Mouse (Mus musculus): Measurements from ENCODE around the gene Asb16. TPM values are rescaled to one million over a fixed set of nuclear protein-coding genes. Genes with fewer than 3 reads are reported as not detected.

The Asb16 gene
- total and polyA plus RNA-seq, 3 experiments: 0.74 to 1.1 (median 0.89) TPM

- peaks cover 3% of the 10 kb centered on the region; the same call in 1 of the 2 replicates for H3K79me2 ChIP-seq (replicated peaks; ENCODE audit: control insufficient read depth, insufficient read depth, low read length)
- H3K4me1 ChIP-seq (ENCODE audit: control insufficient read depth, insufficient read depth, low read length): peaks cover 44% of the 10 kb centered on the region
- TF ChIP-seq CTCF (IDR thresholded peaks at IDR 0.05): no peak
- TF ChIP-seq EP300 (IDR thresholded peaks at IDR 0.05; ENCODE audit: insufficient read depth, low read depth, low read length): no peak
- TF ChIP-seq POLR2A (IDR thresholded peaks at IDR 0.05; ENCODE audit: insufficient read depth, low read depth, low read length): no peak
- no peak overlapping the region for H3K9ac ChIP-seq (ENCODE audit: low read depth, low read length)
- peak overlapping the region; percentile 92 for H3K27ac ChIP-seq
- no peak overlapping the region for H3K4me3 ChIP-seq
- no peaks in the 10 kb centered on the region for H3K27me3 ChIP-seq (ENCODE audit: control insufficient read depth, insufficient read depth, low read length)
- 74% methylated on average over 8 of the region's 8 CpGs for WGBS
- peak in 1 of 2 experiments; percentile 20 for DNase-seq
- intact Hi-C loops (cut with DNase I): no loop called here
- H3K36me3 ChIP-seq (ENCODE audit: control insufficient read depth, insufficient read depth, low read length): peaks cover 6% of the 10 kb centered on the region; the same call in 1 of the 2 replicates
Measured at GRCm38 (mm10) chr11:102221243-102221953, 47.1 kb upstream of the Asb16 start.

- 60% methylated on average over 8 of the region's 8 CpGs for WGBS
Measured at GRCm38 (mm10) chr11:102221954-102222351, 46.6 kb upstream of the Asb16 start.

GRCm38 (mm10) chr11:102223166-102223565 lies 45.4 kb upstream of the Asb16 start:
- intact Hi-C loops (cut with DNase I): no loop called here
- H3K4me3 ChIP-seq: no peak overlapping the region
- DNase-seq: peak in 1 of 2 experiments; percentile 65

More at GRCm38 (mm10) chr11:102221954-102222351, 46.6 kb upstream of the Asb16 start:
- peak in 1 of 2 experiments; percentile 30 for DNase-seq
- Histone ChIP-seq H3K27ac (peak overlapping the region; percentile 92), H3K4me3 (no peak overlapping the region), H3K27me3 (ENCODE audit: control insufficient read depth, insufficient read depth, low read length) (no peaks in the 10 kb centered on the region), H3K9ac (ENCODE audit: low read depth, low read length) (no peak overlapping the region), H3K36me3 (ENCODE audit: control insufficient read depth, insufficient read depth, low read length) (peaks cover 6% of the 10 kb centered on the region; the same call in 1 of the 2 replicates), H3K79me2 (replicated peaks; ENCODE audit: control insufficient read depth, insufficient read depth, low read length) (peaks cover 3% of the 10 kb centered on the region; the same call in 1 of the 2 replicates), H3K4me1 (ENCODE audit: control insufficient read depth, insufficient read depth, low read length) (peaks cover 44% of the 10 kb centered on the region)
- intact Hi-C loops (cut with DNase I): no loop called here
- TF ChIP-seq POLR2A (IDR thresholded peaks at IDR 0.05; ENCODE audit: insufficient read depth, low read depth, low read length): no peak
- no peak for TF ChIP-seq EP300 (IDR thresholded peaks at IDR 0.05; ENCODE audit: insufficient read depth, low read depth, low read length)

GRCm38 (mm10) chr11:102224686-102225085 lies 43.9 kb upstream of the Asb16 start:
- Histone ChIP-seq H3K4me1 (ENCODE audit: control insufficient read depth, insufficient read depth, low read length) (peaks cover 43% of the 10 kb centered on the region), H3K79me2 (replicated peaks; ENCODE audit: control insufficient read depth, insufficient read depth, low read length) (peaks cover 5% of the 10 kb centered on the region; the same call in 1 of the 2 replicates), H3K9ac (ENCODE audit: low read depth, low read length) (peak overlapping the region; percentile 55), H3K27me3 (ENCODE audit: control insufficient read depth, insufficient read depth, low read length) (no peaks in the 10 kb centered on the region), H3K27ac (peak overlapping the region; percentile 67), H3K4me3 (peak overlapping the region; percentile 36), H3K36me3 (ENCODE audit: control insufficient read depth, insufficient read depth, low read length) (peaks cover 6% of the 10 kb centered on the region; the same call in 1 of the 2 replicates)
- intact Hi-C loops (cut with DNase I): loop anchor here (1.0 kb wide), 1 partner anchor 14 kb away; no protein-coding TSS in a partner anchor
- 3% methylated on average over 22 of the region's 22 CpGs for WGBS
- DNase-seq: peak; percentile 69 to 70
- TF ChIP-seq CTCF (IDR thresholded peaks at IDR 0.05) (no peak), EP300 (IDR thresholded peaks at IDR 0.05; ENCODE audit: insufficient read depth, low read depth, low read length) (0 out of 2 replicates have a peak, but pooled peaks have one; percentile 23), POLR2A (IDR thresholded peaks at IDR 0.05; ENCODE audit: insufficient read depth, low read depth, low read length) (no peak)

More at GRCm38 (mm10) chr11:102223166-102223565, 45.4 kb upstream of the Asb16 start:
- Histone ChIP-seq H3K4me1 (ENCODE audit: control insufficient read depth, insufficient read depth, low read length) (peaks cover 45% of the 10 kb centered on the region), H3K79me2 (replicated peaks; ENCODE audit: control insufficient read depth, insufficient read depth, low read length) (peaks cover 5% of the 10 kb centered on the region; the same call in 1 of the 2 replicates), H3K27me3 (ENCODE audit: control insufficient read depth, insufficient read depth, low read length) (no peaks in the 10 kb centered on the region), H3K27ac (no peak overlapping the region), H3K9ac (ENCODE audit: low read depth, low read length) (no peak overlapping the region), H3K36me3 (ENCODE audit: control insufficient read depth, insufficient read depth, low read length) (peaks cover 6% of the 10 kb centered on the region; the same call in 1 of the 2 replicates)
- WGBS: 31% methylated on average over 6 of the region's 6 CpGs
- TF ChIP-seq POLR2A (IDR thresholded peaks at IDR 0.05; ENCODE audit: insufficient read depth, low read depth, low read length) (no peak), EP300 (IDR thresholded peaks at IDR 0.05; ENCODE audit: insufficient read depth, low read depth, low read length) (no peak), CTCF (IDR thresholded peaks at IDR 0.05) (peak; percentile 71)

- Histone ChIP-seq H3K9ac (ENCODE audit: low read depth, low read length) (no peak overlapping the region), H3K4me3 (peak overlapping the region; percentile 36), H3K79me2 (replicated peaks; ENCODE audit: control insufficient read depth, insufficient read depth, low read length) (peaks cover 5% of the 10 kb centered on the region; the same call in 1 of the 2 replicates), H3K4me1 (ENCODE audit: control insufficient read depth, insufficient read depth, low read length) (peaks cover 40% of the 10 kb centered on the region), H3K27ac (peak overlapping the region; percentile 67), H3K27me3 (ENCODE audit: control insufficient read depth, insufficient read depth, low read length) (no peaks in the 10 kb centered on the region), H3K36me3 (ENCODE audit: control insufficient read depth, insufficient read depth, low read length) (peaks cover 6% of the 10 kb centered on the region; the same call in 1 of the 2 replicates)
- intact Hi-C loops (cut with DNase I): no loop called here
- DNase-seq: peak in 1 of 2 experiments; percentile 29
- WGBS: 17% methylated on average over 5 of the region's 5 CpGs
- TF ChIP-seq POLR2A (IDR thresholded peaks at IDR 0.05; ENCODE audit: insufficient read depth, low read depth, low read length) (no peak), EP300 (IDR thresholded peaks at IDR 0.05; ENCODE audit: insufficient read depth, low read depth, low read length) (no peak), CTCF (IDR thresholded peaks at IDR 0.05) (no peak)
Measured at GRCm38 (mm10) chr11:102225221-102225620, 43.3 kb upstream of the Asb16 start.

All from heart, adult 2 months (tissue).